Mouse (Mus musculus): ENCODE data around the gene Ndufb4.

Gene Ndufb4

DNA sequence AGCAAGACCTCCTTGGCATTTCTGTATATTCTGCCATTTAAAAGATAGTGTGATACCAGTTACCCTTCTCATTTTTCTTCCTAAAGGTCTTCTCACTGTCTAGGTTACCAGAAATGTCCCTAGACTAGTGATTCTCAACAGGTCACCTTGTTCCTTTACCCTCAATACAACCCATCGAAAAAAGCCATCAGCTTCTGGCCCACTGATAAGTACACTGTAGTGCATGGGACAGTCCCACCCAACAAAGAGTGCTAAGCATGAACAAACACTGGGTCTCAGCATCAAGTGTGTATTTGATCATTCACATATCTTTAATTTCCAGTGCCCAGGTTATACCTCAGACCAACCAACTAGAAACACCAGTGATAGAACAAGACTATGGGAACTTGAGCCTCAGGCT, 19.2 kb downstream of the Ndufb4 start:
- DNase-seq (ENCODE audit: low spot score): no peak

DNA sequence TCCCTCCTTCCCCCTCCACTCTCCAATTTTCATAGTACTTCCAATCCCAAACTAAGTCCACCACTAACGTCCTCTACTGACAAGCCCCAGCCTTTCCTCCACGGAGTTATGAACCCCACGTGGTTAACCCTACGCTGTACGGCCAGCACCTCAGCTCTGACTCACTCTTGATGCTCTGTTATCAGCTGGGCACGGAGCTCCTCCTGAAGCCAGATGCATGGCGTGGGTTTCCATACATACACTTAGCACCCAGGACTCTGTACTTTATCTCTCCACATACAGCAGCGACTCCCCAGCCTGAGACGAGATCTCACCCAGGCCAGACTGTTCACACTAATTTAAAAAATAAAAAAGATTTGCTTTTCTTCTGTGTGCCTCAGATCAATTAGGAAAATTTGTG, 19.7 kb downstream of the Ndufb4 start:
- DNase-seq (ENCODE audit: low spot score): no peak

DNA sequence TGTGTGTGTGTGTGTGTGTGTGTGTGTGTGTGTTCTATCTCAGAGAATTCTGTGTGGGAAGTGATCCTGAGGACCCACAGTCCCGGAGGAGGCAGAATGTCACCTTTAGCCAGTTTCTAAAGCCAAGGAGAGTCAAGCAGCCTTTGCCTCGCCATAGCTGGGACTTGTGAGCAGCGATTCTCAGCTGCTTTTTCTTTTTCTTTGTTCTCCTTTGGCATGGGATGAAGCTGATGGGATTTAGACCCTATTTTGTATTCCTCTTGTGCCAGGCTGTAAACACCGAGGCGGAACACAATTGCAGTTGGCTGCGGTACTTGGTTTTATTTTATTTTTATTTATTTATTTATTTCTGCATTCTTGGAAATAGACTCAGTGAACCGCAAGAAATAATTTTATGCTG, 25.2 kb downstream of the Ndufb4 start:
- no peak for DNase-seq (ENCODE audit: low spot score)

DNA sequence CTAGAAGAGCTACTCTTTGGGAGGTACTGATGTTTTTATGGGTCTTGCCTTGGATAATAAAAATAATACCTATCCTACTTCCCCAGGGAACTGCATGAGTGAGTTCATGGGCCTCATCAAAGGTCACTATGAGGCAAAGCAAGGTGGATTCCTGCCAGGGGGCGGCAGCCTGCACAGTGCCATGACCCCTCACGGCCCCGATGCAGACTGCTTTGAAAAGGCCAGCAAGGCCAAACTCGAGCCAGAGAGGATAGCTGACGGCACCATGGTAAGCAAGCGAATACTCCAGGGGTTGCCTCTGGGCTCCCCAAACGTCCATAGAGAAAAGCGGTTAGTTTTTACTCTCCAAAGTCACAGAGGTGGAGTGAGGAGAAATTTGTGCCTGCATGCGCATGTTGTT, 25.9 kb downstream of the Ndufb4 start:
- no peak for DNase-seq (ENCODE audit: low spot score)

- no peak for DNase-seq (ENCODE audit: low spot score)
These were observed 27.8 kb downstream of the Ndufb4 start for GRCm38 (mm10) chr16:37626388-37626949.

- DNase-seq (ENCODE audit: low spot score): no peak
These were observed 31.3 kb downstream of the Ndufb4 start for GRCm38 (mm10) chr16:37622919-37623318.

GRCm38 (mm10) chr16:37622403-37622802, 31.9 kb downstream of the Ndufb4 start:
- no peak for DNase-seq (ENCODE audit: low spot score)

- no peak for DNase-seq (ENCODE audit: low spot score)
These were observed 36.6 kb downstream of the Ndufb4 start for GRCm38 (mm10) chr16:37617695-37618094.

DNA sequence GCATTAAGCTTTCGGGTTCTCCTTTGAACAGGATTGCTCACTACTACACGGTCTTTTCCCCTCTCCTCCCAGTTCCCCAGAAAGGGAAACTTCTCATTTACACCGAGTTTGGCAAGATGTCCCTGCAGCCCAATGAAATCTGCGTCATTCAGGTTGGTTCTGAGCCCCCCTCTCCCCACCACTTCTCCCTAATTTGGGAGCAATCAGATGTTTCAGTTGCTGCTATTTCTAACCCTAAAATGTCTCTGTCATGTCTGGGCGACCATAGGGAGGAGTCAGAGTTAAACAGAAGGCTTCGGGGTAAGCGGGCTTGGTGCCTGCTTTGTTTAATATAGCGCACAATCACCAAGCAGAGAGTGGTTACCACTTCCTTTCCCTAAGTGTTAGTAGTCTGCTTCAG, 38.1 kb downstream of the Ndufb4 start:
- DNase-seq (ENCODE audit: low spot score): no peak

DNA sequence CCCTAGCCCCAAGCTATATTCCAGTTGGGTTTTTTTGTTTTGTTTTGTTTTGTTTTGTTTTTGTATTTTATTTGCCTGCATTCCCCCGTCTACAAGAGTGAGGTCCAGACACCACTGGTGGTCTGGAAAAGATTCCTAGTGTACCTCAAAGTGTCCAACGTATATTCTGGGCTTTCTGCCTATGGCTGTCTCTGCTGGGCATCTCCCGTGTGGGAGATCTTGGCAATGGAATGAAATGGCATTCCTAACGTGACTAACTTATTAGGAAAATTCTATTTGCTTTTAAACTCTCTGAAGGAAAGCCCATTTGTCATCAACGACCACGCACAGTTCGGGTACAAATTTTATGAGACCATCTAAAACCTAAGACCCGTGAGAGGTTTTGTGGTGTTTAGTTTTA, 38.8 kb downstream of the Ndufb4 start:
- no peak for DNase-seq (ENCODE audit: low spot score)

GRCm38 (mm10) chr16:37614540-37614939, 39.7 kb downstream of the Ndufb4 start:
- no peak for DNase-seq (ENCODE audit: low spot score)

DNA sequence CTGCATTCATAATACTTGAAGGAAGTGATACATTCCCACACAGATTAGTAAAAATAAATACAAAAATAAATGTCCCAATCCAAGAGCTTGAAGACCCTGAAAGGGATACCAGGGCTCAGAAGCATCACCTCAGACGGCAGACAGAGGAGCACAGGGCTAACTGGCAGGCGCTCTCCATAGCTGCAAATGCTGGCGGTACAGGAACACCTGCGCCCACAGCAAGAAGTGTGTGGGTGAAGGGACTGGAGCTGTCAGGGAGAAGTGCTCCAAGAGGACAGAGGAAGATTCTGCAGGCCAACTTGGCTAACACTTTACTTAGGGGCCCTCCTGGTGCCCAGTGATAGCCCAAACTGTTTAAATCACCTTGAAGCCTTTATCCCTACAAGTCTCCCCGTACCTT, 42.2 kb downstream of the Ndufb4 start:
- no peak for DNase-seq (ENCODE audit: low spot score)

GRCm38 (mm10) chr16:37611072-37611471, 43.2 kb downstream of the Ndufb4 start:
- DNase-seq (ENCODE audit: low spot score): no peak

DNA sequence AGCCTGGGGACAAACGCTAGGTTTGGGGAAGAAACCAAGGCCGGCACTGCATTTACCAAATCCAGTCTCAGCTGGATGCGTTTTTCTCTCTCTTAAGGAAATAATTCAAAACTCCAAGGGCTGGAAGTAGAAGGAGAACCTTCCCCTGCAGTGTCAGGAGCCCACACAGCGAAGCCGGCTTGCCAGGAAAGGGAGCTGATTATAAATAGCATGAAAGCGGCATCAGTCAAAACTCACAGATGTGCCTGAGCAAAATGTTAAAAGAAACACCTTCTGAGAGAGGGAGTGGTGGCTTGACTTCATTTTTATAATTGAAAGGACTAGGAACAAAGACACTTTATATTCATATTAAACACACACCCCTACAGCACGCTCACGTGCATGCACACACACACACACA, 43.9 kb downstream of the Ndufb4 start:
- DNase-seq (ENCODE audit: low spot score): no peak

DNA sequence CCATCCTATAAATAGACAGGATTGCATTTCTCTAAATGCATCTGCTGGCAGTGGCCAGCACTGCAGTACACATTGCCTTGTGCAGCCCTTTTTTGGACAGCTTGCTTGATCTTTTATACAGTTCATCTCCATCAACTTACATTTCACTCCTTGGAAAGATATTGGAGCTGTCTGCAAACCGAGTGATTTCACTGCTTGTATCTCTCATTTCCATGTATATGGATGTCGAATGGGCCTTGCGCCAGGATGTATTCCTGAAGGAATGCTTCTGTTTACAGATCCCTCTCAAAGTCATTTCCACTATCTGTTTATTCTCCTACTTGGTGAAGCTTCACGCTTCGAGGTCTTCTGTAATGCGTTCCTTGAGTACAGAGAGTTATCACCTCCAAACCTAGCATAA, 50.0 kb downstream of the Ndufb4 start:
- no peak for DNase-seq (ENCODE audit: low spot score)

DNA sequence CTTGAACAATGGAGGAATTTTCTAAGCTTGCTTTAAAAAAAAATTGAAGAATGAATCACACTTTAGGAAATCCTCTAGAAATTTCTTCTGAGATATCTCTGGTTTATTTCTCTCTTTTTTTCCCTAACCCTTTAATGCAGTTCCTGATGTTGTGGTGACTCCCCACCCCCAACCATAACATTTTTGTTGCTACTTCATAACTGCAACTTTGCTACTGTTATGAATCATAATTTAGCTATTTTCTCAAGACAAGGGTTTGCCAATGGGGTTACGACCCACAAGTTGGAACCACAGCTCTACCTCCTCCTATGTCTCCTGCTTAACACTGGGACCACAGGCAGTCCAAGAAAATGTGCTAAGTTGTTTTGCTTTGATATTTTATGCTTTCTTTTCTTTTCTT, 50.8 kb downstream of the Ndufb4 start:
- no peak for DNase-seq (ENCODE audit: low spot score)

GRCm38 (mm10) chr16:37599326-37599725, 54.9 kb downstream of the Ndufb4 start:
- no peak for DNase-seq (ENCODE audit: low spot score)

GRCm38 (mm10) chr16:37598463-37598862, 55.8 kb downstream of the Ndufb4 start:
- DNase-seq (ENCODE audit: low spot score): no peak

- DNase-seq (ENCODE audit: low spot score): no peak
These were observed 56.8 kb downstream of the Ndufb4 start for GRCm38 (mm10) chr16:37597412-37597811.
